Mouse (Mus musculus): ENCODE results near the gene Ssr4.
"Not testable (repeated sequence)": the region's sequence is repeated elsewhere in the genome, so short reads cannot be mapped to it uniquely, and the experiment has no call there.

Ssr4 gene

DNA sequence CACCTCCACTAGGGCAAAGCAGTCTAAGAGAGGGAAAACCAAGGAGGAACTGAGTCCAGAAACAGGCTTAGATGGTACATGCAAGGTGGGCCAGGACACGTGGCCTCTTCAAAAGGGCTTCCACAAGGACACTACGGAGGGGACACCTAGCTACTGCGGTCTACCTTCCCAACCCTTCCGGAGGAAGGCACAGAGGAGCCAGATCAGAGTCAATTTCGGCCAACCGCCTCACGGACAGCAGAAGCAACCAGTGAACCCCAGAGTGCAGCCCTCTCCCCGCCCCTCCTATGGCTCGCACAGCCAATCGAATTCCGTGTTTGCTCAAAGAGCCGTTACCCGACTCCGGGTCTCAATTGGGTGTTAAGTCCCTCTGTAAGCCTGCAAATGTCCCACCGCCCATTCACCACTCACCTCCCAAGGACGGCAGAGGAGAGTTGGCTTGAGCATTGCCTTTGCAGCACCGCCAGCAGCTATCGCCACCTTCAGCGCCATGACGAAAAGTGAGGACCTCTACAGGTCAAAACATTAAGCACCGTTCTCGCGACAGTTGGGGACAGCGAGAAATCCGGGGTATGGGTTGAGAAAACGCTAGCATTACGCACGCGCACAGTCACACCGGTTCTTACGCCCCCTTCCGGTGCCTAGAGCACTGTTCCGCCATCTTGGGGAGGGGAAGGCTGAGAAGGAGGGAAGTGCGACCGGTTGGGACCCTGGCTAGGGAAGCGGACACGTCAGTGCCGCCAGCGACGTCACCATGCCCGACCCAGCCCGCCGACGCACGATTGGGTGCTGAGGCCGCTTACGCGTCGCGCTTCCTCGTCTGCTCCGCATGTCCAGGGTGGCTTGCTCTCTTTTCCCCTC lies at the start of gene Ssr4, which contains the start of gene Idh3g:
Ssr4 (plus strand) TSS at position 665 of the 861 bp plus-strand sequence.
Idh3g (minus strand) TSS at position 534 of the 861 bp plus-strand sequence.
- peak; percentile 91 for DNase-seq

DNA sequence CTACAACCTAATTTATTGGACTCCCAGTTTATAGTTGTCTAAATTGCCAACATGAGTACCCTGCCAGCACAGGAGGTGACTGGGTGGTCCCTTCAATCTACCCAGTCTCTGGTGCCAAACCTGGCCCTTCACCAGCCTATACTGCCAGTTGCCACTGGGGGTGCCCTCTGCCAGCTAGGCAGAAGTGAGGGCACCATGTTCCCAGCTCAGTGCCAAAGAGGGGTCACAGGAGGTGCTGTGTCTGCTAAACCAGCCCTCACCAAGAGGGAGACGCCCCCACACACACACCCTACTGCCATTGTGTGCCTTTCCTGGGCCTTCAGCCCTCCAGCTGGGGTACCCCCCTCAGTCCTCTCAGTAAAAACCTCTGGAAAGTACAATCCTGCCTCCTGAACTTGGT lies 48.7 kb upstream of the Ssr4 start:
- peak; percentile 43 for DNase-seq

GRCm38 (mm10) chrX:73739151-73739550 lies 47.7 kb upstream of the Ssr4 start:
- no peak for DNase-seq

DNA sequence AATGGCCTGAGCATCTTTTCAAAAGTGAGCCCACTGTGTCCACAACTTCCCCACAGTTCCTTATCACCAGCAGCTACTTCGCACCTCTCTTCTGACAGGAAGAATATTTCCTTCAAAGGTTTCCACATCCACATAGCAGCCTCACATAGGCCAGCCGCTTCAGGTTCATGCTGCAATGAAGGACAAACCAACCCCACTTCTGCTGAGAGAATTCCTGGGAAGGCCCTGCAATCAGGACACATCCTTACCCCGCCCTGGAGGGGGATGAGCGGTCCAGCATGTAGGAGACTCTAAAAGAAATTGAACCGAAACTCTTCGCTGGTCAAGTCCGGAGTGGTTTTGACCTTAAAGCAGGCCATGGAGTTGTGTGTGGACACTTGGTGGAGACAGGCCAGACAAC lies 47.0 kb upstream of the Ssr4 start:
- not testable (repeated sequence) for DNase-seq

- DNase-seq = no peak
Observed at GRCm38 (mm10) chrX:73744774-73745481, 41.9 kb upstream of the Ssr4 start.

- DNase-seq = no peak
Observed at GRCm38 (mm10) chrX:73748977-73749376, 37.9 kb upstream of the Ssr4 start.

DNA sequence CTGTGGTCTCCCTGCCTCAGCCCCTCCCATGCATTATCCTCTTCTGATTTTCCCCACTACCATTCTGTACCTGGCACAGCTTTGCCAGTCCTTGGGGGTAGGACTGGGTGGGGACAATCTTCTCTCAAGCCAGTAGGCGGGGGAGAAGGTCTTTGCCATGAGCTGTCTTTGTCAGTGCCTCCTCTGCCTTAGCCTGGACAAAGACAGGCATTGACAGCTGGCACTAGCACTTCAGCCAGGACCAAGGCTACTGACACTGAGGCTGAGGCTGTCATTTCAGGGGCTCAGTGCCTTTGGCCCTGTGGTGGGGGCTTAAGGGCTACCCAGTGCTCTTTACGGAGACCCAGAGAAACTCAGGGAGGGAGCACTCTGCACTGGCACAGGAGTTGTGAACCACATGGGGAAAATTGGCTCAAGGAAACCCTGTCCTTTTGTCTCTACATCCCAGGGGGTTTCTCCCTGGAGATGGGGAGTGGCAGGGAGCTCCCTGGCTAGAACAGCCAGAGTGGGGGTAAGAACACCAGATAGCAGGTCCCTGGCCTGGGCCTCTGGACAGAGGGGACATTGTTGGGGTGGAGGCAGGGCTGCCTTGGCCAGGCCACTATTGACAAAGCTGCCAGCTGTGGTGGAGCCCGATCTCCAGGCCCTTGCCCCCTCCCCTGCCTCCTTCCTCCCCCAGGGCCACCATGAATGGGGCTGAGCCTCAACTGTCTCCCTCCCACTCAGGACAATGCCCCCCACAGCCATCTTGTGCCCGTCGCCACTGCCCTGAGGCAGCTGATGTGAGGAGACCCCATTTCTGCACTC lies 30.3 kb upstream of the Ssr4 start, which contains the start of gene Plxnb3:
Plxnb3 (plus strand) TSS at position 757 of the 807 bp plus-strand sequence.
- DNase-seq = no peak

DNA sequence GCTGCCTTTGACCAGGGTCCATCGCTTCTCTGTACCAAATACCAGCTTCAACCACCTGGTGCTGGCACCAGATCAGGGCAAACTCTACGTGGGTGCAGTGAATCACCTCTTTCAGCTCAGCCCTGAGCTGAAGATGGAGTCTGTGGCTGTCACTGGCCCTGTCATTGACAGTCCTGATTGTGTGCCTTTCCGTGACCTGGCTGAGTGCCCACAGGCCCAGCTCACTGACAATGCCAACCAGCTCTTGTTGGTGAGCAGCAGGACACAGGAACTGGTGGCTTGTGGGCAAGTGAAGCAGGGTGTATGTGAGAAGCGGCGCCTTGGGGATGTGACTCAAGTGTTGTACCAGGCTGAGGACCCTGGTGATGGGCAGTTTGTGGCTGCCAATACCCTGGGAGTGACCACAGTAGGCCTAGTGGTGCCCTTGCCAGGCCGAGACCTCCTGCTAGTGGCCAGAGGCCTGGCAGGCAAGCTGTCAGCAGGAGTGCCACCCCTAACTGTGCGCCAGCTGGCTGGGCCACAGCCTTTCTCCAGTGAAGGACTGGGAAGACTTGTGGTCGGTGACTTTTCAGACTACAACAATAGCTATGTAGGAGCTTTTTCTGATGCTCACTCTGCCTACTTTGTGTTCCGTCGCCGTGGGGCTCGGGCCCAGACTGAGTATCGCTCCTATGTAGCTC lies 28.1 kb upstream of the Ssr4 start:
- DNase-seq = no peak

GRCm38 (mm10) chrX:73765311-73765710 lies 21.5 kb upstream of the Ssr4 start:
- DNase-seq = no peak

GRCm38 (mm10) chrX:73767267-73767666 lies 19.6 kb upstream of the Ssr4 start:
- DNase-seq = peak; percentile 77

- DNase-seq = no peak
Observed at GRCm38 (mm10) chrX:73774168-73774760, 12.6 kb upstream of the Ssr4 start, which contains the start of gene Srpk3. Gene Srpk3, plus strand, starts transcription at chrX:73774405.

GRCm38 (mm10) chrX:73774802-73775483 lies 11.9 kb upstream of the Ssr4 start:
- no peak for DNase-seq

DNA sequence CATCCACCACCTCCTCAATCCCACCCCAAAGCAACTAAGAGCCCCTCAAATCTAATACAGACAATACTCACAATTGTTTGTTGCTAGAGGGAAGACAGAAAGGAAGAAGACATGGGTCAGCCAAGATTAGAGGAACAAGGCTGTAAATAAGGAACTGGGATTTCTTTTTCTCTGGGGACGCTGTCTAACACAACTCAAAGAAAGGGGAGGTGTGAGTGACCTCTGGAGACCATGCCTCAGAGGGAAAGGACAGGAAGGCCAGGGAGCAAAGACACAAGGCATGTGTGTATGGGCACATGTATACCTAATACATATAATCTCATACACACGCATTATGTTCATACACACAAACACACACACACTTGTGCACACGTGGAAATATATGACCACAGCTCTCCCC lies 4.6 kb upstream of the Ssr4 start:
- DNase-seq = no peak

DNA sequence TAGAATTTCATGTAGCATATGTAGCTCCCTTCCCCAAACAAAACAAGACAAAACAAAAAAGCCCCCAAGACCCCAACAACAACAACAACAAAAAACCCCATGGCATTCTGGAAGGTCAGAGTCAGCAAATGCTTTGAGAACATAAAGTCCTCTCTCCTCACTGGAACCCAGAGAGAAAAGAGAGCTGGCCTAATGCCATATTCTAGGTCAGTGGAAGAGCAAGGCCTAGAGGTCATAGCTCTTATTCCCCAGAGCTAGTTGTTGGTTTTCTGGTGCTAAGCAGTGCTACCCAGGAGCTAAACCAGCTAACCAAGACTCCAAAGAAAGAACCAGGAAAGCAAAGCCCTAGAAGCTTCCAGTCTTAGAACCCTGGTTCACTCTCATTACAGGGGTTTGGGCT lies 1.2 kb upstream of the Ssr4 start:
- DNase-seq = no peak

- no peak for DNase-seq
Observed at GRCm38 (mm10) chrX:73787225-73787558, 364 bp downstream of the Ssr4 start.

- no peak for DNase-seq
Observed at GRCm38 (mm10) chrX:73788501-73788900, 1.7 kb downstream of the Ssr4 start.

DNA sequence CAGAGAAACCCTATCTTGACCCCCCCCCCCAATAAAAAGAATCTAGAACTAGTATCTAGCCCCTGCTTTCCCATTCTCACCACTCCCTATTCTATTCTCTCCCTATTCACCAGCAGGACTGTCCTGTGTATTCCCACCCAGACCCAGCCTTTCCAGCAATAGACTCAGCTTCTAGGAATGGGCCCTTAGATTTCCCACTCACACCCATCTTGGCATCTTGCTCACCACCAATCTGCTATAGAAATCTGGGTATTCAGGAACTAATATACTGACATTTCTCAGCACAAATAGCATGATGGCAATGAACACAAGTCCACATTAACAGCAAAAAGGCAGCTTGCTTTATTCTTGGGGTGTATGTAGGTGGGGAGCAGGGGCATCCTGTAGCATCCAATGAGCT lies 6.2 kb downstream of the Ssr4 start:
- DNase-seq = no peak

DNA sequence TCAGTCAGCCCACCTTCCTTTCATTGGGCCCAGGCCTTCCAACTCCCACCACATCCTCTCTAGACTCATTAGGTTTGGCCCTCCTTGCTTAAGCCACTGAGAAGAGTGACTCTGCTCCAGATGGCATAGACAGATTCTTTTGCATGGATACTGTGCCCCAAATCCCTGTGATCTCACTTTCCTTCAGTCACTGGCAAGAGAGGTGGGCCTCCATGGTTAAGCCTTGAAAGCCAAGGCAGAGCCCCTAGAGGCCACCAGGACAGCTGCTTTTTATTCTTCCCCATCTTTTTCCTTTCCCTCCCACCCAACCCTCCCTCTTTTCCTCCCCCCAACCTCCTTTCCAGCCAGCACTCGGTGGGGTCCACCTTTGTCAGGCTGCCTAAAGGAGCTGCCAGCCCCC lies 6.7 kb downstream of the Ssr4 start:
- no peak for DNase-seq

GRCm38 (mm10) chrX:73797511-73797910 lies 10.7 kb downstream of the Ssr4 start:
- no peak for DNase-seq

DNA sequence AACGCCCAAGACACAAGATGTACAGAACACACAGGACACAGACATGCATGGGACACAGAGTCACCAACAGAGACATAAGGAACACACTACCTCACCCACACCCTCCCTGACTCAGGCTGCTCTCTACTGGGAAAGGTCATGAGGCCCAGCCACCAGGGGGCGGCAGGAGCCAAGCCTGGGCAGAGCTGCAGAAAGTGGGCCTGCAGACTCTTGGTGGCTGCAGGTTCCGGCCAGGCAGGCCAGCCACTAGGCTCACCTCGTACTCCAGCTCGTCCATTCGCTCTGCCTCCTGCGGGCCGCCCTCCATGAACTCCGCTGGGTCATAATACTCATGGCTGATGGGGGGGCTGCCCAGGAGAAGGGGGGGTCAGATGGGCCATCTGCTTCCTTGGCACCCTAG lies 11.7 kb downstream of the Ssr4 start:
- DNase-seq = peak; percentile 88

- DNase-seq = no peak
Observed at GRCm38 (mm10) chrX:73805814-73806213, 19.0 kb downstream of the Ssr4 start.

DNA sequence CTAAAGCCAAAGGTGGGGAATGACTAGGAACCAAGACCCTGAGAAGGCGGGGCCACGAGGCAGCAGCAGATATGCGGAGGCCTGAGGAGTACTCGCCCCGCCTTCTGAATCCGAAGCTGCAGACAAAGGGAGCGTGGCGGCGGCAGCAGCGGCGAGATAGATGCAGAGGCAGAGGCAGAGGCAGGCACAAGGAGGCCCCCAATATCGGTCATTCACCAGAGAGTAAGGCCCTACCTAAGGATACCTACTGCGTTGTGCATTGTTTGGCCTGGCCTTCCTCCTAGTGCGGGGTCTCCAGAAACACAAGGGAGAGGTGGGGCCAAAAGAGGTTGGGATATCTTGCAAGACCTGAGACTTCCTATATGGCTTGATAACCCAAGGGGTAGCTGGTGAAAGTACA lies 28.2 kb downstream of the Ssr4 start:
- peak; percentile 56 for DNase-seq
